Mouse (Mus musculus) MEL (cell line): Measurements from ENCODE around the gene Mylk. TPM values are rescaled to one million over a fixed set of nuclear protein-coding genes. Genes with fewer than 3 reads are reported as not detected.

ENCODE experiments used
- DNase-seq: peaks from one replicate; pipeline ENCODE4 v3.0.0; 2011; ENCODE audit warnings: low read depth, low spot score
- H3K27ac ChIP-seq: 2 replicates; pipeline ENCODE4 v1.5.1; 2012; ENCODE audit warnings: low read depth, mild to moderate bottlenecking, control low read depth, low read length, moderate library complexity; ENCODE audit not compliant: control insufficient read depth
- H3K27me3 ChIP-seq, 2 experiments: fragments of 150-350 bp in 1 of 2; sonication (generic) in 1 of 2; 2 replicates each; pipeline ENCODE4 v1.6.1; 2012; ENCODE audit warnings: low read length in 2 of 2, mild to moderate bottlenecking in 2 of 2, improper control_type of control experiment in 1 of 2, moderate library complexity in 1 of 2; ENCODE audit not compliant: insufficient read depth in 2 of 2, control insufficient read depth in 1 of 2
- H3K36me3 ChIP-seq, 2 experiments: 2 replicates each; pipeline ENCODE4 v1.6.1; 2012 to 2014; ENCODE audit warnings: low read length in 2 of 2, improper control_type of control experiment in 1 of 2, inconsistent platforms in 1 of 2, mild to moderate bottlenecking in 1 of 2; ENCODE audit not compliant: insufficient read depth in 2 of 2, control insufficient read depth in 1 of 2
- H3K4me1 ChIP-seq, 2 experiments: fragments of 150-350 bp in 1 of 2; sonication (generic) in 1 of 2; 2 replicates each; pipeline ENCODE4 v1.6.1; 2012; ENCODE audit warnings: low read length in 2 of 2, improper control_type of control experiment in 1 of 2, mild to moderate bottlenecking in 1 of 2; ENCODE audit not compliant: insufficient read depth in 2 of 2, control insufficient read depth in 1 of 2
- H3K4me3 ChIP-seq, 2 experiments: fragments of 150-350 bp in 1 of 2; sonication (generic) in 1 of 2; 2 replicates each; pipeline ENCODE4 v1.5.1; 2012; ENCODE audit warnings: low read depth in 2 of 2, low read length in 2 of 2, mild to moderate bottlenecking in 2 of 2, moderate library complexity in 2 of 2, control low read depth in 1 of 2, improper control_type of control experiment in 1 of 2; ENCODE audit not compliant: control insufficient read depth in 1 of 2, insufficient read depth in 1 of 2
- H3K79me2 ChIP-seq: 2 replicates; pipeline ENCODE4 v1.6.1; 2012; ENCODE audit warnings: mild to moderate bottlenecking, low read length, moderate library complexity; ENCODE audit not compliant: control insufficient read depth, poor library complexity, insufficient read depth
- H3K9ac ChIP-seq: 2 replicates; pipeline ENCODE4 v1.6.1; 2012; ENCODE audit warnings: low read depth, mild to moderate bottlenecking, control low read depth, low read length, moderate library complexity; ENCODE audit not compliant: control insufficient read depth, poor library complexity, severe bottlenecking
- H3K9me3 ChIP-seq: fragments of 150-350 bp; sonication (generic); replicated peaks from 2 replicates; pipeline ENCODE4 v1.6.1; 2012; ENCODE audit warnings: mild to moderate bottlenecking, low read length, improper control_type of control experiment, moderate library complexity; ENCODE audit not compliant: insufficient read depth
- CHD2 ChIP-seq: IDR thresholded peaks from 2 replicates; pipeline ENCODE4 v1.6.1; 2011; ENCODE audit warnings: low read length, improper control_type of control experiment
- EP300 ChIP-seq, 2 experiments: IDR thresholded peaks; 2 replicates each; pipeline ENCODE4 v1.6.1; 2011; ENCODE audit warnings: improper control_type of control experiment in 2 of 2, low read length in 2 of 2, low read depth in 1 of 2, mild to moderate bottlenecking in 1 of 2
- GABPA ChIP-seq: IDR thresholded peaks from 2 replicates; pipeline ENCODE4 v1.6.1; 2012; ENCODE audit warnings: low read depth, mild to moderate bottlenecking, inconsistent platforms, low read length, improper control_type of control experiment, moderate library complexity
- GATA1 ChIP-seq: IDR thresholded peaks from 2 replicates; pipeline ENCODE4 v1.6.1; 2011; ENCODE audit warnings: low read depth, low read length, improper control_type of control experiment
- JUND ChIP-seq: IDR thresholded peaks from 2 replicates; pipeline ENCODE4 v1.6.1; 2011; ENCODE audit warnings: low read depth, mild to moderate bottlenecking, improper control_type of control experiment, low read length
- MAFK ChIP-seq: IDR thresholded peaks from 2 replicates; pipeline ENCODE4 v1.6.1; 2011; ENCODE audit warnings: low read depth, mild to moderate bottlenecking, low read length, improper control_type of control experiment, borderline replicate concordance
- MAX ChIP-seq: IDR thresholded peaks from 2 replicates; pipeline ENCODE4 v1.6.1; 2011; ENCODE audit warnings: low read length, improper control_type of control experiment
- MEF2A ChIP-seq: IDR thresholded peaks from 2 replicates; pipeline ENCODE4 v1.6.1; 2014; ENCODE audit warnings: low read depth, mild to moderate bottlenecking, inconsistent platforms, low read length, improper control_type of control experiment; ENCODE audit not compliant: poor library complexity, insufficient replicate concordance, severe bottlenecking; ENCODE audit errors: extremely low read depth
- POLR2AphosphoS2 ChIP-seq: IDR thresholded peaks from 2 replicates; pipeline ENCODE4 v1.6.1; 2011; ENCODE audit warnings: low read length, improper control_type of control experiment
- SMC3 ChIP-seq: IDR thresholded peaks from 2 replicates; pipeline ENCODE4 v1.6.1; 2011; ENCODE audit warnings: low read depth, low read length, improper control_type of control experiment
- TBP ChIP-seq: IDR thresholded peaks from 2 replicates; pipeline ENCODE4 v1.8.0; 2011; ENCODE audit warnings: low read depth, low read length, improper control_type of control experiment
- TCF12 ChIP-seq: IDR thresholded peaks from 2 replicates; pipeline ENCODE4 v1.6.1; 2014; ENCODE audit warnings: low read depth, mild to moderate bottlenecking, inconsistent platforms, low read length, improper control_type of control experiment, moderate library complexity
- USF1 ChIP-seq: IDR thresholded peaks from 2 replicates; pipeline ENCODE4 v1.6.1; 2014; ENCODE audit warnings: low read depth, mild to moderate bottlenecking, inconsistent platforms, low read length, improper control_type of control experiment, moderate library complexity
- USF2 ChIP-seq, 2 experiments: IDR thresholded peaks; 2 replicates each; pipeline ENCODE4 v1.6.1; 2011 to 2012; ENCODE audit warnings: improper control_type of control experiment in 2 of 2, low read length in 2 of 2, borderline replicate concordance in 1 of 2, inconsistent platforms in 1 of 2, low read depth in 1 of 2, mild to moderate bottlenecking in 1 of 2; ENCODE audit not compliant: insufficient read depth in 1 of 2
- ZC3H11A ChIP-seq: IDR thresholded peaks from 2 replicates; pipeline ENCODE4 v1.6.1; 2012; ENCODE audit warnings: low read depth, mild to moderate bottlenecking, inconsistent platforms, low read length, improper control_type of control experiment
- polyA plus RNA-seq, 2 experiments: library from polyadenylated mRNA; stranded (reverse) in 1 of 2; unstranded in 1 of 2; fragments of >175 nt in 1 of 2; fragments of >200 nt in 1 of 2; gene quantifications; 2 replicates each; pipeline versions ENCODE4 v1.2.1 to v1.2.4; 2012; ENCODE audit warnings: low replicate concordance in 2 of 2, low read depth in 1 of 2; ENCODE audit not compliant: insufficient read length in 2 of 2, insufficient read depth in 1 of 2, missing spikeins in 1 of 2
- total RNA-seq: library from RNA; depleted of rRNA; stranded (reverse); fragments of 300-350 nt; gene quantifications from 2 replicates; pipeline ENCODE4 v1.2.3, GENCODE M21; 2012

Mylk gene
- total and polyA plus RNA-seq, 3 experiments = not detected

DNA sequence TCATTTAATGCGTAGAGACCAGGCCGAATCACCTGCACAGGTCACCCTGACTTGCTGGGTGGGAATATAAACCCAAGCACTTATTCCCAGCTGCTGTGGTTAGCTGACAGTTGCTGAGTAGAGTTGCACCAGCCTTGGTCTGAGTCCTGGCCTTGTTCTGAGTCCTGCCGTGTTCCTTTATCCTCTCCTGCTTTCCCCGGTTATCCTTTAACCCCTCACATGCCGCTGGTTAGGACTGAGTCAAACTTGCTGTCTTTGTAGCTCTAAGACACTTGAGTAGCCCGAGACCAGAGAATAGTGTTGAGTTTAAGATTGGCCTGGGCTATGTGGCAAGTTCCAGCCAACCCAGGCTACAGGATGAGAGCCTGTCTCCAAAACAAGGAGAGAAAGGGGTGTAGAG is 189.5 kb downstream of the Mylk start:
- H3K9ac ChIP-seq = no peak overlapping the region
- TF ChIP-seq JUND (no peak), TBP (no peak), MEF2A (no peak), CHD2 (no peak), GATA1 (no peak)
- DNase-seq = no peak
- no peaks in the 10 kb centered on the region; a peak in 1 of 4 replicates for H3K27me3 ChIP-seq
- no peak overlapping the region for H3K27ac ChIP-seq
- H3K36me3 ChIP-seq = no peaks in the 10 kb centered on the region
- no peaks in the 10 kb centered on the region for H3K79me2 ChIP-seq
- H3K4me1 ChIP-seq = no peaks in the 10 kb centered on the region
- H3K4me3 ChIP-seq = no peak overlapping the region
- H3K9me3 ChIP-seq = no peaks in the 10 kb centered on the region

DNA sequence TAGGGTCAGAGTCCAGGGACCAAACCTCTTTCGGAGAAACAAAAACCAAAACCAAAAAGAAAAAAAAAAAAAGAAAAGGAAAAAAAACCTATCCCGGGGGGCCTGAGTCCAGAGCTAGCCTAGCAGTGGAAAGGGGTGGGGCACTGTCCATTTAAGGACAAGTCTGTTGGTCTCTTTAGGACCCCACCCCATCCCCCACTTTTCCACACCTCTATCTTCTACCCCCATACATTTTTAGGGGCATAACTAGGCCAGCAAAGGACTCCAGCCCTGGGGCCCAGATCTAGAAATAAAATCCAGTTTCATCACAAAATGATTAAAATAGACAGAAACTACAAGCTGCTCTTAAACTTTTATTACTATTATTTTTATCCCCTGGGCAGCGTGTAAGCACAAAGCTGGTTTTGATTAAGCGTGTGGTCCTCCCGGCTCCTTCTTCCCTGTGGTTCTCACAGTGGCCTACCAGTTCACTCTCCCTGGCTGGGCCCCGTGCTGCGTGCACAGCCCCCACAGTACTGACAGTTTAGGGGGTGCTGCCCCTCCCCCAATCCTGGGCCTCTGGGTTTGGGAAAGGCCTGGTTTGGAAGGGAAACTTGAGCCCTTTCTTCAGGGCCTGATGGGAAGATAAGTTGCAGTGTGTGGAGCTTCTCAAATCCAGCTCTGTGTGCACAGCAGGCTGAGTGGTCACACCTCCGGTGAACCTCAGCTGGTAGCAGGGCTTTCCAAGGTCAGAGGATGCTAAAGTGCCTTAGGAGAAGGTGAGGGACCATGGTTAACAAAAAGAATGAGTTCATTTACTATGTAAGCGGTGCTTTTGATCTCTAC is 190.7 kb downstream of the Mylk start:
- no peaks in the 10 kb centered on the region for H3K9me3 ChIP-seq
- DNase-seq = no peak
- no peak overlapping the region for H3K9ac ChIP-seq
- TF ChIP-seq USF1 (no peak), GABPA (no peak), POLR2AphosphoS2 (no peak), EP300 (IDR thresholded peaks at IDR 0.05; ENCODE audit: low read depth in 1 of 2, low read length in 2 of 2) (no peak), MAFK (no peak), TCF12 (no peak), MAX (no peak), USF2 (IDR thresholded peaks at IDR 0.05; ENCODE audit: borderline replicate concordance in 1 of 2, insufficient read depth in 1 of 2, low read depth in 1 of 2, low read length in 2 of 2) (no peak), ZC3H11A (no peak), TBP (no peak), SMC3 (no peak)
- no peak overlapping the region for H3K27ac ChIP-seq
- no peaks in the 10 kb centered on the region for H3K79me2 ChIP-seq
- no peaks in the 10 kb centered on the region for H3K36me3 ChIP-seq
- H3K4me1 ChIP-seq = no peaks in the 10 kb centered on the region
- no peak overlapping the region for H3K4me3 ChIP-seq
- no peaks in the 10 kb centered on the region; a peak in 1 of 4 replicates for H3K27me3 ChIP-seq
